Mouse (Mus musculus): ENCODE measurements around the gene Tars. TPM values are rescaled to one million over a fixed set of nuclear protein-coding genes. Genes with fewer than 3 reads are reported as not detected.

Tars gene
- polyA plus RNA-seq, 1 experiment: 38.9 TPM

DNA sequence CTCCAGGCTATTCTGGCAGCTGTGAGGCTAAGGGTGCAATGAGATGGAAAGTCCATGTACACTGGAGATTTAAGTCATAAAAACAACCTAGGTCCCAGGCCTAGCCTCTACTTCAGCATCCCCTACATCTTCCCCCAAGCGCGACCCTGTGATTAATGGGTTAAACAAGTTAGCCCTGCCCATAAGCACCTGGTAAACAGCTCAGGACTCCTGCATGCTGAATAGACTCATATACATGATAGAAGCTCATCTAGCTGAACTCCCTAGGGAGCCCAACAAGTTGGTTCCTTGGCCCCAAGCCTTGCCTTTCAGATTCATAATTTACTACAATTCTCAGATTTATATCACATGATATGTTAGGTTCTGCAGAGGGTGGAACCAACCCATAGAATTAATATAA lies 42.0 kb downstream of the Tars start:
- H3K27ac ChIP-seq (ENCODE audit: control insufficient read depth, insufficient read depth, low read depth, low read length, poor library complexity): no peak overlapping the region
- no peak overlapping the region for H3K4me3 ChIP-seq (replicated peaks; ENCODE audit: control insufficient read depth, low read depth, low read length)
- no peak for TF ChIP-seq POLR2A (IDR thresholded peaks at IDR 0.05; ENCODE audit: borderline replicate concordance, control insufficient read depth, low read depth, low read length)
- no peak for TF ChIP-seq CTCF (IDR thresholded peaks at IDR 0.05; ENCODE audit: control insufficient read depth, insufficient read depth, low read length)
- 87% methylated on average over 2 of the region's 2 CpGs for WGBS
- H3K4me1 ChIP-seq (ENCODE audit: control insufficient read depth, insufficient read depth, low read length): no peaks in the 10 kb centered on the region

DNA sequence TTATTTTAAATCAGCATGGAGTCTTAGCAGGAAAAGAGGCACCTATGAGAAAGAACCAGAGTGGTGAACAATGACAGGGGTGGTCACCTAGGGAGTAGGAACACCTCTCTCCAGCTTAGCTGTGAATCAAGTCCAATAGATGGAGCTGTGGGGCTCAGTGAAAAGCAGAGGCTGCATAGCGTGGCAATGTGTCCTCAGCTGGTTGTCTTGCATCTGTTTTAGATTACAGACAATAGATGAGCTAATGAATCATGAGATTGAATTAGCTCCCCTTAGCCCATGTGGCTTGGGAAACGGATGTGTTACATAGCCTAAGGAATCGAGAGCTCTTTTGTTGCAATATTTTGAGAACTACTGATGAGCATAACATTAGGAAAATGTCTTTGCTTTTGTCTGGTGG lies 43.6 kb downstream of the Tars start:
- TF ChIP-seq POLR2A (IDR thresholded peaks at IDR 0.05; ENCODE audit: borderline replicate concordance, control insufficient read depth, low read depth, low read length) (no peak), CTCF (IDR thresholded peaks at IDR 0.05; ENCODE audit: control insufficient read depth, insufficient read depth, low read length) (no peak)
- WGBS: 73% methylated on average over 3 of the region's 3 CpGs
- H3K4me1 ChIP-seq (ENCODE audit: control insufficient read depth, insufficient read depth, low read length): no peaks in the 10 kb centered on the region
- no peak overlapping the region for H3K27ac ChIP-seq (ENCODE audit: control insufficient read depth, insufficient read depth, low read depth, low read length, poor library complexity)
- H3K4me3 ChIP-seq (replicated peaks; ENCODE audit: control insufficient read depth, low read depth, low read length): no peak overlapping the region

DNA sequence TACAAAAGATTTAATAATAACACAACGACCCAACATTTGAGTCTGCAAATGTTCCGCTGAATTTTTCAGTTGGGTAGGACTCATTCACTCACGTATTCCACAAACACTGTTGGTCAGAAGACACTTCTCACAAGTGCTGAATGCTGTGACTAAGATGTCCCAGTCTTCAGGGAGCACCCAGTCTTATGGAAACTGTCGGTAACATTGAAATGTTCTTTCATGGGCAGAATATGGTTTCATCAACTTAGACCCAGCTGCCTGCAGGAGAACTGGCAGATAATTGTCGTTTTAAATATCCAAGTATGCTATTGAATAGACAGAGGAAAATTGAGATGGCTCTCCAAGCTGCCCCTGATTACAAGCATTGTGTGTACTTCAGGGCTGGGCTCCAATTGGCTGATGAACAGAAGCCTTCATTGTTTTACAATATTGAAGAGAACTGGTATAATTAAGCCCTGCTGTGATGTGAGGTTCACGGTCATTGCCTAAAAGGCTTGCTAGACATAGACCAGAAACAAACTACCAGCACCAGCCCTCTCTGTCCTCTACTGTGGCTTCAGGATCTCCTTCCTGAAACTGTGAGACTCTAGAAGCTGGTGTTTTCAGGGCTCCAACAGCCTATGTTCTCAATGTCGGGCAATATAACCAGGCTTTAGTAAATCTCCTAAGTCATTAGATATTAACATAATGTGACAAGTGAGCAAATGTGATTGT lies 59.8 kb downstream of the Tars start:
- 83% methylated on average over 7 of the region's 7 CpGs for WGBS
- H3K27ac ChIP-seq (ENCODE audit: control insufficient read depth, insufficient read depth, low read depth, low read length, poor library complexity): no peak overlapping the region
- H3K4me3 ChIP-seq (replicated peaks; ENCODE audit: control insufficient read depth, low read depth, low read length): no peak overlapping the region
- H3K4me1 ChIP-seq (ENCODE audit: control insufficient read depth, insufficient read depth, low read length): no peaks in the 10 kb centered on the region
- TF ChIP-seq POLR2A (IDR thresholded peaks at IDR 0.05; ENCODE audit: borderline replicate concordance, control insufficient read depth, low read depth, low read length) (no peak), CTCF (IDR thresholded peaks at IDR 0.05; ENCODE audit: control insufficient read depth, insufficient read depth, low read length) (no peak)
